Mouse (Mus musculus) neural tube, embryonic 12.5 days (tissue): Measurements from ENCODE around the gene Sgms1. TPM values are rescaled to one million over a fixed set of nuclear protein-coding genes. Genes with fewer than 3 reads are reported as not detected.

Source experiments
- ATAC-seq: fragments of 200-750 bp; cut with Nextera tagmentation; 2 replicates; pipeline ENCODE4 v1.8.0; 2017; ENCODE audit warnings: low read depth, mild to moderate bottlenecking, moderate TSS enrichment, moderate library complexity; ENCODE audit not compliant: low FRiP score
- H3K27ac ChIP-seq: fragments of 300-500 bp; sonication (generic); 2 replicates; pipeline ENCODE4 v1.5.1; 2016
- H3K27me3 ChIP-seq: fragments of 300-500 bp; sonication (generic); replicated peaks from 2 replicates; pipeline ENCODE4 v1.6.1; 2016; ENCODE audit warnings: mild to moderate bottlenecking
- H3K36me3 ChIP-seq: fragments of 300-500 bp; sonication (generic); 2 replicates; pipeline ENCODE4 v1.6.1; 2016; ENCODE audit warnings: mild to moderate bottlenecking
- H3K4me1 ChIP-seq: fragments of 300-500 bp; sonication (generic); 2 replicates; pipeline ENCODE4 v1.6.1; 2016
- H3K4me2 ChIP-seq: fragments of 300-500 bp; sonication (generic); replicated peaks from 2 replicates; pipeline ENCODE4 v1.6.1; 2016; ENCODE audit warnings: mild to moderate bottlenecking
- H3K4me3 ChIP-seq: fragments of 300-500 bp; sonication (generic); 2 replicates; pipeline ENCODE4 v1.5.1; 2016
- H3K9ac ChIP-seq: fragments of 300-500 bp; sonication (generic); 2 replicates; pipeline ENCODE4 v1.6.1; 2016; ENCODE audit warnings: mild to moderate bottlenecking
- H3K9me3 ChIP-seq: fragments of 300-500 bp; sonication (generic); 2 replicates; pipeline ENCODE4 v1.6.1; 2016; ENCODE audit warnings: mild to moderate bottlenecking
- WGBS: fragments of 180-500 bp; shearing (Covaris S2); methylation state at CpG from one replicate; pipeline ENCODE4 v1.1.7; 2016; 5-methylcytosine and 5-hydroxymethylcytosine counted together
- polyA plus RNA-seq: library from polyadenylated mRNA; unstranded; fragments of >200 nt; fragmentation: Nextera tagmentation; extraction: Ambion mirVana; gene quantifications from 2 replicates; pipeline ENCODE4 v1.2.1, GENCODE M21; 2016

Gene Sgms1
- polyA plus RNA-seq, 1 experiment from 2014 or later: 17.2 TPM

GRCm38 (mm10) chr19:32214905-32215806, 174.4 kb downstream of the Sgms1 start:
- Histone ChIP-seq H3K9me3 (no peaks in the 10 kb centered on the region), H3K4me2 (no peak overlapping the region), H3K27me3 (no peaks in the 10 kb centered on the region), H3K36me3 (no peaks in the 10 kb centered on the region), H3K4me3 (no peak overlapping the region), H3K4me1 (peaks cover 11% of the 10 kb centered on the region), H3K9ac (no peak overlapping the region), H3K27ac (no peak overlapping the region)
- 87% methylated on average over 12 of the region's 12 CpGs for WGBS
- ATAC-seq: no peak

GRCm38 (mm10) chr19:32213577-32213976, 175.9 kb downstream of the Sgms1 start:
- H3K36me3 ChIP-seq: no peaks in the 10 kb centered on the region
- H3K27me3 ChIP-seq: no peaks in the 10 kb centered on the region
- whole genome bisulfite sequencing: 85% methylated on average over 3 of the region's 3 CpGs
- ATAC-seq: no peak
- H3K9ac ChIP-seq: no peak overlapping the region
- H3K4me3 ChIP-seq: no peak overlapping the region
- no peak overlapping the region for H3K4me2 ChIP-seq
- no peak overlapping the region for H3K27ac ChIP-seq
- H3K4me1 ChIP-seq: peaks cover 11% of the 10 kb centered on the region
- no peaks in the 10 kb centered on the region for H3K9me3 ChIP-seq

GRCm38 (mm10) chr19:32211293-32211585, 178.3 kb downstream of the Sgms1 start:
- H3K27ac ChIP-seq: no peak overlapping the region
- no peaks in the 10 kb centered on the region for H3K36me3 ChIP-seq
- peak; percentile 37 for ATAC-seq
- 0 out of 2 replicates have a peak overlapping the region, but pooled peaks have one; percentile 34 for H3K4me3 ChIP-seq
- no peaks in the 10 kb centered on the region for H3K9me3 ChIP-seq
- no peaks in the 10 kb centered on the region for H3K27me3 ChIP-seq
- no peak overlapping the region for H3K9ac ChIP-seq
- H3K4me1 ChIP-seq: peaks cover 11% of the 10 kb centered on the region
- H3K4me2 ChIP-seq: peak overlapping the region; percentile 68

- 4% methylated on average over 34 of the region's 34 CpGs for WGBS
- Histone ChIP-seq H3K4me3 (peak overlapping the region; percentile 34), H3K9me3 (no peaks in the 10 kb centered on the region), H3K4me2 (peak overlapping the region; percentile 68), H3K27me3 (no peaks in the 10 kb centered on the region), H3K4me1 (peaks cover 11% of the 10 kb centered on the region), H3K9ac (0 out of 2 replicates have a peak overlapping the region, but pooled peaks have one; percentile 51), H3K27ac (no peak overlapping the region), H3K36me3 (no peaks in the 10 kb centered on the region)
- peak; percentile 91 for ATAC-seq
These were observed 178.8 kb downstream of the Sgms1 start for GRCm38 (mm10) chr19:32210450-32211292.

GRCm38 (mm10) chr19:32210099-32210449, 179.4 kb downstream of the Sgms1 start:
- Histone ChIP-seq H3K27me3 (no peaks in the 10 kb centered on the region), H3K4me3 (peak overlapping the region; percentile 34; the same call in 1 of the 2 replicates), H3K36me3 (no peaks in the 10 kb centered on the region), H3K4me2 (peak overlapping the region; percentile 68), H3K9ac (no peak overlapping the region), H3K4me1 (peaks cover 11% of the 10 kb centered on the region), H3K27ac (no peak overlapping the region), H3K9me3 (no peaks in the 10 kb centered on the region)
- 28% methylated on average over 5 of the region's 5 CpGs for WGBS
- ATAC-seq: no peak

- H3K27ac ChIP-seq: no peak overlapping the region
- H3K4me3 ChIP-seq: no peak overlapping the region
- H3K9ac ChIP-seq: no peak overlapping the region
- no peak overlapping the region for H3K4me2 ChIP-seq
- no peaks in the 10 kb centered on the region for H3K4me1 ChIP-seq
- no peaks in the 10 kb centered on the region for H3K27me3 ChIP-seq
- H3K36me3 ChIP-seq: no peaks in the 10 kb centered on the region
- ATAC-seq: no peak
- 86% methylated on average over 12 of the region's 12 CpGs for WGBS
- no peaks in the 10 kb centered on the region for H3K9me3 ChIP-seq
These were observed 187.1 kb downstream of the Sgms1 start for GRCm38 (mm10) chr19:32202131-32203114.

GRCm38 (mm10) chr19:32199861-32200574, 189.5 kb downstream of the Sgms1 start:
- Histone ChIP-seq H3K9ac (no peak overlapping the region), H3K4me1 (no peaks in the 10 kb centered on the region), H3K27ac (no peak overlapping the region), H3K9me3 (no peaks in the 10 kb centered on the region), H3K4me3 (no peak overlapping the region), H3K36me3 (no peaks in the 10 kb centered on the region), H3K27me3 (no peaks in the 10 kb centered on the region), H3K4me2 (no peak overlapping the region)
- ATAC-seq: no peak
- WGBS: 89% methylated on average over 4 of the region's 4 CpGs

GRCm38 (mm10) chr19:32199133-32199532, 190.4 kb downstream of the Sgms1 start:
- H3K4me3 ChIP-seq: no peak overlapping the region
- no peak for ATAC-seq
- H3K4me1 ChIP-seq: no peaks in the 10 kb centered on the region
- H3K27ac ChIP-seq: no peak overlapping the region
- no peaks in the 10 kb centered on the region for H3K27me3 ChIP-seq
- no peaks in the 10 kb centered on the region for H3K9me3 ChIP-seq
- H3K9ac ChIP-seq: no peak overlapping the region
- WGBS: 94% methylated on average over 5 of the region's 5 CpGs
- no peaks in the 10 kb centered on the region for H3K36me3 ChIP-seq
- no peak overlapping the region for H3K4me2 ChIP-seq

- no peaks in the 10 kb centered on the region for H3K36me3 ChIP-seq
- no peaks in the 10 kb centered on the region for H3K4me1 ChIP-seq
- no peaks in the 10 kb centered on the region for H3K27me3 ChIP-seq
- H3K9me3 ChIP-seq: no peaks in the 10 kb centered on the region
- no peak for ATAC-seq
- no peak overlapping the region for H3K4me2 ChIP-seq
- H3K27ac ChIP-seq: no peak overlapping the region
- WGBS: 96% methylated on average over 7 of the region's 7 CpGs
- no peak overlapping the region for H3K9ac ChIP-seq
- H3K4me3 ChIP-seq: no peak overlapping the region
These were observed 190.9 kb downstream of the Sgms1 start for GRCm38 (mm10) chr19:32198494-32199106.

- Histone ChIP-seq H3K4me3 (no peak overlapping the region), H3K27me3 (no peaks in the 10 kb centered on the region), H3K4me1 (no peaks in the 10 kb centered on the region), H3K9me3 (no peaks in the 10 kb centered on the region), H3K4me2 (no peak overlapping the region), H3K9ac (no peak overlapping the region), H3K27ac (no peak overlapping the region), H3K36me3 (no peaks in the 10 kb centered on the region)
- no peak for ATAC-seq
- 74% methylated on average over 15 of the region's 15 CpGs for WGBS
These were observed 192.3 kb downstream of the Sgms1 start for GRCm38 (mm10) chr19:32196976-32197819.
